Mouse (Mus musculus): ENCODE data around the gene Gm16405. TPM values are rescaled to one million over a fixed set of nuclear protein-coding genes. Genes with fewer than 3 reads are reported as not detected.
"Not testable (repeated sequence)": the region's sequence is repeated elsewhere in the genome, so short reads cannot be mapped to it uniquely, and the experiment has no call there.

Gene Gm16405
- polyA plus RNA-seq (2015; fragmentation: Nextera tagmentation; extraction: Ambion mirVana) = not detected in 2 replicates

GRCm38 (mm10) chrX:54530908-54531307 lies at the start of gene Gm16405:
Gene Gm16405 (plus strand): TSS chrX:54531208.
- H3K27ac ChIP-seq (replicated peaks); H3K4me2 ChIP-seq; H3K27me3 ChIP-seq; H3K36me3 ChIP-seq; ATAC-seq (ENCODE audit: low read depth); H3K4me1 ChIP-seq (replicated peaks); H3K9ac ChIP-seq; H3K9me3 ChIP-seq; H3K4me3 ChIP-seq: not testable (repeated sequence)
- WGBS = no CpG with 5 or more reads among the region's 7 CpGs

Other genes with a start within 250 kb of the Gm16405 start
- gene Gm16430, start 91.0 kb downstream of the Gm16405 start, polyA plus RNA-seq (2015; fragmentation: Nextera tagmentation; extraction: Ambion mirVana) = not detected in 2 replicates

Data from neural tube, embryonic 13.5 days (tissue).